Mouse (Mus musculus): ENCODE measurements around the gene Cyp3a11. TPM values are rescaled to one million over a fixed set of nuclear protein-coding genes. Genes with fewer than 3 reads are reported as not detected.

Gene Cyp3a11
- polyA plus RNA-seq, 1 experiment from 2014 or later: not detected

Other genes starting within 250 kb of the Cyp3a11 start
- gene Cyp3a41a, start 159.8 kb downstream of the Cyp3a11 start, polyA plus RNA-seq (2016; fragmentation: Nextera tagmentation; extraction: Ambion mirVana): not detected in 2 replicates
- not detected in 2 replicates for gene Cyp3a44, start 74.1 kb downstream of the Cyp3a11 start, polyA plus RNA-seq (2016; fragmentation: Nextera tagmentation; extraction: Ambion mirVana)
- gene Cyp3a25, start 129.7 kb upstream of the Cyp3a11 start, polyA plus RNA-seq (2016; fragmentation: Nextera tagmentation; extraction: Ambion mirVana): not detected in 2 replicates
- not detected in 2 replicates for gene Cyp3a59, start 199.3 kb upstream of the Cyp3a11 start, polyA plus RNA-seq (2016; fragmentation: Nextera tagmentation; extraction: Ambion mirVana)